In the genomic region with DNA sequence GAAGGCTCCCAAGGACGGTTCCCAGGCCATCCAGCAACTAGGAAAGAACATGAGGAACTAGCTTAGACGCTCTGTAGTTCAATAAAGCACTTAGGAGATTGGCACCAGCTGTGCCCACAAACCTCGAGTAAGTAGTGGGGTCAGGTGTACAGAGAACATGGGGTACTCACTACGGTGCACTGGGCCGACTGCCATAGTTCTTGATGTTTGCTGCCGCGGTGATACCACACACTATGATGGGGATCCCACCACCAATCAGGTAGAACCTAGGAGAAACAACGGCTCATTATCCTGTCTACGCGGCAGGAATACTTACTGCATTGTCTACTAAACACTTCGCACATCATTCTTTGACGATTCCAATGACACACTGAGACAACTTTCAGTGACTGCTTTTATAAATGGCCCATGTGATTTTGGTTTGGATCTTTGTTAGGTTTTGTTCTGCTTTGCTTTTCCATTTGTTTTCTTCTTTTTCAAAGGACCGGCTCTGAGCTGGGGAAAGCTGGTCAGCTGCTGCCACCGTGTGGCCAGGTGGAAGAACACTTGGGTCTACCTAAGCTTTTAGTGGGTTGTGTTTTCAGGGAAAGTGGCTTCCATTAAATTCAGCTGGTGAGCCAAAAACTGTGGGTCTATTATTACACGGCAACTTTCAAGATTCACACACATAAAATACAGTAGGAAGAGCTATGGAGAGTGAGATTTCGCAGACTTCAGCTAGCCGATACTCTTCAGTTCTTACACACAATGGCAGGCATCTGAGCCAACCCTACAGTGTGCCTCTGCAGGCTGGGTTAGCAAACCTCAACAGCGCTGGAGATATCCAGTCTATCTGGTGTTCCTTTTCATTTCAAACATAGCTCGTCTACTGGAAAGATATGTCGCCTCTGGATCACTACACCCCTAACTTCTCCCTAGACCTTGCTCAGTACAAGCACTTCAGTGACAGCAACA, we compare ENCODE assay signal across 9 mouse cellular contexts.
DNase-seq lines count a peak whose midpoint lies in the region; ATAC-seq and TF ChIP-seq lines count a peak whose summit lies in the region.
"Had no signal": no experiment of that assay in that cellular context is flagged by ENCODE, and none has a peak within 500 bp of the region (broad histone marks: within the 10 kb centered on the region; RNA-seq: fewer than 3 reads in every experiment).

No protein-coding gene starts in this region.

- ATAC-seq in kidney, embryonic 14.5 days (ENCODE audit: low FRiP score, low TSS enrichment) = peak; percentile 62; the same call in 1 of the 2 replicates
- ATAC-seq in Patski = peak; percentile 88
- peak; percentile 82 for ATAC-seq in neural tube, embryonic 14.5 days (ENCODE audit: low read depth)

- POLR2A ChIA-PET in Patski (lab: Charles Lee) = no interaction called here

- no peak overlapping the region for H3K4me2 ChIP-seq in kidney, embryonic 14.5 days (replicated peaks; ENCODE audit: low read depth, low read length)
- H3K4me2 ChIP-seq in neural tube, embryonic 14.5 days (ENCODE audit: low read depth, low read length) = no peak overlapping the region
- H3K4me2 ChIP-seq: lung, embryonic 15.5 days had no signal

- peaks cover 76% of the 10 kb centered on the region for H3K36me3 ChIP-seq in kidney, embryonic 14.5 days (ENCODE audit: control insufficient read depth, insufficient read depth, low read length)
- H3K36me3 ChIP-seq in hindbrain, embryonic 10.5 days = peaks cover 85% of the 10 kb centered on the region
- H3K36me3 ChIP-seq in limb, embryonic 10.5 days = peaks cover 87% of the 10 kb centered on the region
- H3K36me3 ChIP-seq in neural tube, embryonic 14.5 days (ENCODE audit: control insufficient read depth, insufficient read depth, low read length) = peaks cover 15% of the 10 kb centered on the region; the same call in 1 of the 2 replicates

- no peak overlapping the region for H3K27ac ChIP-seq in kidney, embryonic 14.5 days (ENCODE audit: low read depth, low read length)
- no peak overlapping the region for H3K27ac ChIP-seq in cortical plate, adult 2 months (ENCODE audit: insufficient read depth, low read length)
- H3K27ac ChIP-seq in hindbrain, embryonic 10.5 days = no peak overlapping the region
- H3K27ac ChIP-seq in limb, embryonic 10.5 days = no peak overlapping the region
- no peak overlapping the region for H3K27ac ChIP-seq in neural tube, embryonic 14.5 days (ENCODE audit: low read depth, low read length)
- H3K27ac ChIP-seq: lung, embryonic 15.5 days had no signal

- H3K4me3 ChIP-seq in kidney, embryonic 14.5 days (ENCODE audit: low read length) = no peak overlapping the region
- H3K4me3 ChIP-seq in cortical plate, adult 2 months (ENCODE audit: insufficient read depth, low read length) = no peak overlapping the region
- H3K4me3 ChIP-seq in hindbrain, embryonic 10.5 days = no peak overlapping the region
- H3K4me3 ChIP-seq in limb, embryonic 10.5 days = no peak overlapping the region
- H3K4me3 ChIP-seq in neural tube, embryonic 14.5 days (ENCODE audit: low read depth, low read length) = no peak overlapping the region
- H3K4me3 ChIP-seq: lung, embryonic 15.5 days had no signal

- peak; percentile 90 for TF ChIP-seq CTCF in Patski (IDR thresholded peaks at IDR 0.05)
- TF ChIP-seq CTCF in cortical plate, adult 2 months (IDR thresholded peaks at IDR 0.05; ENCODE audit: extremely low read depth, insufficient read depth, low read length) = peak; percentile 94

- H3K9ac ChIP-seq in kidney, embryonic 14.5 days (ENCODE audit: low read depth, low read length) = no peak overlapping the region
- H3K9ac ChIP-seq in neural tube, embryonic 14.5 days (replicated peaks; ENCODE audit: low read depth, low read length) = no peak overlapping the region
- H3K9ac ChIP-seq: lung, embryonic 15.5 days had no signal

- H3K9me3 ChIP-seq in kidney, embryonic 14.5 days (ENCODE audit: control insufficient read depth, low read length) = no peaks in the 10 kb centered on the region
- no peaks in the 10 kb centered on the region for H3K9me3 ChIP-seq in hindbrain, embryonic 10.5 days
- H3K9me3 ChIP-seq in limb, embryonic 10.5 days (replicated peaks) = no peaks in the 10 kb centered on the region
- no peaks in the 10 kb centered on the region for H3K9me3 ChIP-seq in neural tube, embryonic 14.5 days (ENCODE audit: control insufficient read depth, low read length)
- H3K9me3 ChIP-seq: lung, embryonic 15.5 days had no signal

- in situ Hi-C loops in Patski (cut with MboI; ENCODE audit: low pct_unique_long_range_greater_than_20kb) = loop anchor here (5.0 to 25.0 kb wide), 2 partner anchors 594 to 874 kb away; no protein-coding TSS in a partner anchor

- H3K4me1 ChIP-seq in kidney, embryonic 14.5 days (ENCODE audit: control insufficient read depth, insufficient read depth, low read length) = no peaks in the 10 kb centered on the region
- no peaks in the 10 kb centered on the region for H3K4me1 ChIP-seq in cortical plate, adult 2 months (ENCODE audit: control insufficient read depth, insufficient read depth, low read length)
- no peaks in the 10 kb centered on the region for H3K4me1 ChIP-seq in hindbrain, embryonic 10.5 days (replicated peaks)
- H3K4me1 ChIP-seq in limb, embryonic 10.5 days = no peaks in the 10 kb centered on the region
- H3K4me1 ChIP-seq in neural tube, embryonic 14.5 days (ENCODE audit: control insufficient read depth, insufficient read depth, low read length) = no peaks in the 10 kb centered on the region
- H3K4me1 ChIP-seq: lung, embryonic 15.5 days had no signal

- WGBS in kidney, embryonic 14.5 days = 87% methylated on average over 20 of the region's 20 CpGs
- 91% methylated on average over 20 of the region's 20 CpGs for WGBS in hindbrain, embryonic 10.5 days
- 92% methylated on average over 20 of the region's 20 CpGs for WGBS in limb, embryonic 10.5 days
- 85% methylated on average over 20 of the region's 20 CpGs for WGBS in neural tube, embryonic 14.5 days

- no peak for TF ChIP-seq POLR2A in cortical plate, adult 2 months (IDR thresholded peaks at IDR 0.05; ENCODE audit: extremely low read depth, insufficient read depth, low read length)

- DNase-seq in kidney, adult 9 months = no peak
- peak; percentile 13 for DNase-seq in Patski (ENCODE audit: low read depth, low spot score)
- peak; percentile 21 for DNase-seq in hindbrain, embryonic 10.5 days (ENCODE audit: low spot score)
- DNase-seq in limb, embryonic 10.5 days (ENCODE audit: low spot score) = peak; percentile 50
- no peak for DNase-seq in spleen, adult 12 weeks (ENCODE audit: low spot score)

- CTCF ChIA-PET in Patski (lab: Charles Lee) = interaction anchor here (0.8 to 3.1 kb wide), 13 partner anchors 10 to 597 kb away, joined by 3 to 16 read pairs (median 4); no protein-coding TSS in a partner anchor

- H3K27me3 ChIP-seq in kidney, embryonic 14.5 days (ENCODE audit: control insufficient read depth, insufficient read depth, low read length) = no peaks in the 10 kb centered on the region
- no peaks in the 10 kb centered on the region for H3K27me3 ChIP-seq in Patski
- H3K27me3 ChIP-seq in hindbrain, embryonic 10.5 days (ENCODE audit: insufficient read depth, poor library complexity, severe bottlenecking) = no peaks in the 10 kb centered on the region
- no peaks in the 10 kb centered on the region for H3K27me3 ChIP-seq in limb, embryonic 10.5 days (ENCODE audit: low read depth, poor library complexity, severe bottlenecking)
- H3K27me3 ChIP-seq in neural tube, embryonic 14.5 days (ENCODE audit: control insufficient read depth, insufficient read depth, low read length) = no peaks in the 10 kb centered on the region
- H3K27me3 ChIP-seq: lung, embryonic 15.5 days had no signal

Comparison
In these comparisons a context has a peak if more than half of its experiments do, and no peak if none do; other contexts are left out.
1. DNase-seq: peak in Patski (single experiment), hindbrain, embryonic 10.5 days (single experiment) and limb, embryonic 10.5 days (single experiment); none in kidney, adult 9 months (single experiment) and spleen, adult 12 weeks (single experiment).
2. Peak in every context shown above with its lines, with median percentiles within 50 percentile points of each other: ATAC-seq.